Mouse (Mus musculus) liver, adult 2 months (tissue): Measurements from ENCODE around the gene Tubgcp5. TPM values are rescaled to one million over a fixed set of nuclear protein-coding genes. Genes with fewer than 3 reads are reported as not detected.

Experiments
- DNase-seq: peaks from one replicate; pipeline ENCODE4 v3.0.0-alpha.2; 2011; ENCODE audit warnings: low read depth, low spot score; ENCODE audit errors: extremely low read depth
- H3K27ac ChIP-seq: fragments of 200-500 bp; replicated peaks from 2 replicates; pipeline ENCODE4 v1.5.1; 2012; ENCODE audit warnings: low read depth, mild to moderate bottlenecking, control low read depth, inconsistent platforms, low read length; ENCODE audit not compliant: insufficient read depth
- H3K27me3 ChIP-seq: fragments of 200-500 bp; 2 replicates; pipeline ENCODE4 v1.6.1; 2012; ENCODE audit warnings: mild to moderate bottlenecking, moderate library complexity, low read length, inconsistent platforms; ENCODE audit not compliant: control insufficient read depth, insufficient read depth
- H3K36me3 ChIP-seq: fragments of 200-500 bp; 2 replicates; pipeline ENCODE4 v1.6.1; 2012; ENCODE audit warnings: low read length, inconsistent platforms; ENCODE audit not compliant: control insufficient read depth, insufficient read depth
- H3K4me1 ChIP-seq: fragments of 200-500 bp; 2 replicates; pipeline ENCODE4 v1.6.1; 2011; ENCODE audit warnings: low read length; ENCODE audit not compliant: control insufficient read depth, insufficient read depth
- H3K4me3 ChIP-seq: fragments of 200-500 bp; 2 replicates; pipeline ENCODE4 v1.5.1; 2011; ENCODE audit warnings: low read depth, mild to moderate bottlenecking, control low read depth, low read length, moderate library complexity; ENCODE audit not compliant: insufficient read depth
- H3K79me2 ChIP-seq: fragments of 200-500 bp; 2 replicates; pipeline ENCODE4 v1.6.1; 2012; ENCODE audit warnings: inconsistent platforms, mild to moderate bottlenecking, low read length, moderate library complexity; ENCODE audit not compliant: control insufficient read depth, insufficient read depth
- H3K9ac ChIP-seq: fragments of 200-500 bp; 2 replicates; pipeline ENCODE4 v1.6.1; 2012; ENCODE audit warnings: low read depth, mild to moderate bottlenecking, control low read depth, inconsistent platforms, low read length
- CTCF ChIP-seq: fragments of 200-500 bp; IDR thresholded peaks from 2 replicates; pipeline ENCODE4 v1.5.1; 2011; ENCODE audit warnings: low read depth, low read length, control low read depth
- POLR2A ChIP-seq: fragments of 200-500 bp; IDR thresholded peaks from 2 replicates; pipeline ENCODE4 v1.6.1; 2011; ENCODE audit warnings: low read length, control low read depth; ENCODE audit not compliant: insufficient read depth; ENCODE audit errors: extremely low read depth
- WGBS: fragments of 180-500 bp; shearing (Covaris S2); methylation state at CpG from one replicate; pipeline ENCODE4 v1.1.7; 2018; 5-methylcytosine and 5-hydroxymethylcytosine counted together
- polyA plus RNA-seq: library from polyadenylated mRNA; depleted of rRNA; stranded (reverse); fragments of >200 nt; gene quantifications from 2 replicates; pipeline ENCODE4 v1.2.3, GENCODE M21; 2012
- total RNA-seq: library from RNA; depleted of rRNA; stranded (reverse); fragments of >200 nt; gene quantifications from 2 replicates; pipeline ENCODE4 v1.2.3, GENCODE M21; 2014

Tubgcp5 gene
- total and polyA plus RNA-seq, 2 experiments, result 1.2 to 5.1 TPM

DNA sequence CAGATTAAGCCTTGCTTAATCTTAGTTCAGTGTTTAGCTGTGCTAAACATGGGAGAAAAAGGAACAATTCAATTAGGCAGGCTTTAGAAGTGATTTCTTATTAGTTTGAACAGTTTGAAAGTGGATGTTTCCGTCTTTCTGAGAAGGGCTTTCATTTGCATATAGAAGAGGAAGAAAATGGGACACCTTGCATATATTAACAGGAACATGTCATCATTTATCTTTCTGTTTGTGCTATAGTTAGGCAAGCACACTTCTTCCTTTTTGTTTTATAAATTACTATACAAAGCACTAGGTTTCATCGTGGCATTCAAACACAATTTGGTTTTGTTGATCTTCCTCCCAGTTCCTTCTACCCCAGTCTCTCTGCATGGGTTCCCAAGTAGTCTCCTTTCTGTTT lies 63.8 kb downstream of the Tubgcp5 start:
- DNase-seq, result no peak
- peaks cover 17% of the 10 kb centered on the region for H3K4me1 ChIP-seq
- H3K27me3 ChIP-seq, result no peaks in the 10 kb centered on the region
- peaks cover 3% of the 10 kb centered on the region; the same call in 1 of the 2 replicates for H3K36me3 ChIP-seq
- TF ChIP-seq POLR2A, result no peak
- no peak for TF ChIP-seq CTCF
- H3K27ac ChIP-seq, result no peak overlapping the region
- no peak overlapping the region for H3K9ac ChIP-seq
- WGBS, result 75% methylated on average over 2 of the region's 2 CpGs
- H3K4me3 ChIP-seq, result no peak overlapping the region
- H3K79me2 ChIP-seq, result peaks cover 43% of the 10 kb centered on the region

DNA sequence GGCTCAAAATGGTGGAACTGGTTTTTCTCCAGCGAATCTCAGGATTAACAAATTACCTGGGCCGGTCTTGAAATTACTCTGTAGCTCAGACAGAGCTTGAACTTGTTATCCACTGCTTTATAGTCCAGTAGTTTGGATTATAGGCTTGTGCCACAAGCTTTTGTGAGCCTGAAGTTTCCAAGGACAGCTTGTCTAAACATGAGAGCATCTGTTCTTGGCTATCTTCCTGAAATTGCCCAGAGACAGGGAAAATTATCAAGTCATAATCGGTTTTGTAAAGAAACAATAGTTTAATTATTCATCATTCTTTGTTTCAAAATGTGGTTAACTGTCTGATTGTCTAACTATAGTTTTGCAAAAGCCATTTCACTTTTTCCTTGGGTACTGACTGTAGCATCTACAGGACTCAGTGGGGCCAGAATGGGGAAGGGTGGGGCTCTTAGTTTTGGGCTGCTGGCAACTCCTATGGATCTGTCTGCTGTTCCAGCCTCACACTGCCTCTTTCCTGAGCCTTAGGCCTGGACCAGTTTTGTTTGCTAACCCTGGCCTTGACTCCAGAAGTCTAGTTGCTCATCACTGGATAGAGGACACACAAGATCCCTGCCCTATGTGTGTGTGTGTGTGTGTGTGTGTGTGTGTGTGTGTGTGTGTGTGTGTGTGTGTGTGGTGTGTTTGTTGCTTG lies 65.0 kb downstream of the Tubgcp5 start:
- TF ChIP-seq POLR2A, result no peak
- TF ChIP-seq CTCF, result no peak
- Histone ChIP-seq H3K27me3 (no peaks in the 10 kb centered on the region), H3K4me1 (peaks cover 15% of the 10 kb centered on the region), H3K79me2 (peaks cover 45% of the 10 kb centered on the region), H3K36me3 (peaks cover 3% of the 10 kb centered on the region; the same call in 1 of the 2 replicates), H3K9ac (no peak overlapping the region), H3K4me3 (no peak overlapping the region), H3K27ac (no peak overlapping the region)
- WGBS, result 68% methylated on average over 3 of the region's 3 CpGs
- peak; percentile 53 for DNase-seq

DNA sequence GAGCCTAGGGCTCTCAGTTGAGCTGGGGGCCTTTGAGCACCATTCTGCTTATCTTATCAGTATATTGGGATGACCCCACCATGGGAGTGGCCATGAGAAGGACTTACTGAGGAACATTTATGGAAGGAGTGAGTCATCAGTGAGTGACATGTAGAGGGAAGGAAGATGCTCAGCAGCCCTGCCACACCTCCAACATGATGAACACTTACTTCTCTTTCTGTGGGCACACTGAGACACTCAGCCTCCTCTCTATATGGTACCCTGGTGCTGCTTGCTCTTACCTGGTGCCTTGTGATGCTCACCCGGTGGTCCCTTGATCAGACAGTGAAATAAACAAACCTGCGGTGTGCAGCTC lies 65.5 kb downstream of the Tubgcp5 start:
- H3K36me3 ChIP-seq, result peaks cover 3% of the 10 kb centered on the region; the same call in 1 of the 2 replicates
- no peaks in the 10 kb centered on the region for H3K27me3 ChIP-seq
- H3K9ac ChIP-seq, result no peak overlapping the region
- DNase-seq, result no peak
- WGBS, result 81% methylated on average over 2 of the region's 2 CpGs
- H3K27ac ChIP-seq, result no peak overlapping the region
- no peak for TF ChIP-seq CTCF
- no peak for TF ChIP-seq POLR2A
- peaks cover 46% of the 10 kb centered on the region for H3K79me2 ChIP-seq
- peaks cover 13% of the 10 kb centered on the region for H3K4me1 ChIP-seq
- H3K4me3 ChIP-seq, result no peak overlapping the region

DNA sequence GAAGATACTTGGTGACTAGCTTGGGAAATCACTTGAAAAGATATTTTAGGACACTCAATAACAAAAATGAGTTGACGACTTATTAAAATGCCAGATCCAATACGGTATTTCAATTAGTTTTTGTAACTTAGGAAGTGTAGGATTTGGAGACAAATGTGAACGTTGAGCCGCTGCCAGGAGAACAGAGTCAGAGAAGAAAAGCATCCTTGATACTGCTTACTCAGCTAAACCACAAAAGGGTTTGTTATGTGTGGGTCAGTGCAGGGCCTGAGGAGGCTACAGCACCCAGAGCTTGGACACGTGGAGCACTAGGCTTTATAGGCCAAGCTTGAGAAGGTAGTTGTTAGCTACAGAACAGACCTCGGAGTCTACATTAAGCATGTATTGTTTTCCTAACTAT lies 66.0 kb downstream of the Tubgcp5 start:
- DNase-seq, result no peak
- peaks cover 3% of the 10 kb centered on the region; the same call in 1 of the 2 replicates for H3K36me3 ChIP-seq
- H3K27me3 ChIP-seq, result no peaks in the 10 kb centered on the region
- no peak overlapping the region for H3K4me3 ChIP-seq
- H3K9ac ChIP-seq, result no peak overlapping the region
- no peak for TF ChIP-seq POLR2A
- TF ChIP-seq CTCF, result no peak
- peaks cover 12% of the 10 kb centered on the region for H3K4me1 ChIP-seq
- H3K27ac ChIP-seq, result no peak overlapping the region
- H3K79me2 ChIP-seq, result peaks cover 41% of the 10 kb centered on the region
- WGBS, result 89% methylated on average over 6 of the region's 6 CpGs

DNA sequence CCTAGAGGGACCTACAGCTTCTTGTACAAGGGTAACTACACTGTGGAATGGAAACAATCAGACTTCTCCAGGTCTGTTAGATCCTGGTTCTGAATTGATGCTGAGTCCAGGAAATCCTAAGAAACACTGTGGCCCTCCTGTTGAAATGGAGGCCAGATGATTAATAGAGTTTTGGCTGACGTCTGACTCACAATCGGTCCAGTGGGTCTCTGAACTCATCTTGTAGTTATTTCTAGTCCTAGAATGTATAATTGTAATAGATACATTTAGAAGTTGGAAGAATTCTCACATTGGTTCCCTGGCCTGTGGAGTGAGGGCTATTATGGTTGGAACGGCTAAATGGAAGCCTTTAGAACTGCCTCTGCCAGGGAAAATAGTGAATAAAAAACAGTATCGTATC lies 67.2 kb downstream of the Tubgcp5 start:
- Histone ChIP-seq H3K9ac (no peak overlapping the region), H3K36me3 (peaks cover 3% of the 10 kb centered on the region; the same call in 1 of the 2 replicates), H3K4me3 (no peak overlapping the region), H3K27ac (no peak overlapping the region), H3K4me1 (peaks cover 12% of the 10 kb centered on the region), H3K79me2 (peaks cover 37% of the 10 kb centered on the region), H3K27me3 (no peaks in the 10 kb centered on the region)
- WGBS, result 90% methylated on average over 4 of the region's 4 CpGs
- DNase-seq, result no peak
- no peak for TF ChIP-seq POLR2A

DNA sequence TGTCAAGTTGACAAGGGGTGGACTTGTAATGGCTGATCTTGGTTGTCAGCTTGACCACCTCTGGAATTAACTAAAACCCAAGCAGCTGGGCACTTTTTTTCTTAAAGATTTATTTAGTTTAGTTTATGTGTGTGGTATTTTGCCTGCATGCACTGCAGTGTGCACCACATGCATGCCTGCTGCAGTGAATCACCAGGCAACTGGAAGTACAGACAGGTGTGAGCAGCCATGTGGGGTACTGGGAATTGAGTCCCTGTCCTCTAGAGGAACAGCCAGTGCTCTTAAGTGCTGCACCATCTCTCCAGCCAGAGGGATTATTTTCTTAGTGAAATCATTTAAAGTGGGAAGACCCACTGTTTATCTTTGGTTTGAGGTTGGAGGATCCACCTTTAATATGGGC lies 71.1 kb downstream of the Tubgcp5 start:
- no peak overlapping the region for H3K9ac ChIP-seq
- no peak for TF ChIP-seq POLR2A
- no peak for TF ChIP-seq CTCF
- H3K4me3 ChIP-seq, result no peak overlapping the region

More for the DNA sequence above, 71.1 kb downstream of the Tubgcp5 start:
- H3K79me2 ChIP-seq, result peaks cover 34% of the 10 kb centered on the region; the same call in 1 of the 2 replicates
- no peak overlapping the region for H3K27ac ChIP-seq
- H3K4me1 ChIP-seq, result no peaks in the 10 kb centered on the region
- no peaks in the 10 kb centered on the region for H3K27me3 ChIP-seq
- no peak for DNase-seq
- peaks cover 3% of the 10 kb centered on the region; the same call in 1 of the 2 replicates for H3K36me3 ChIP-seq
